Mouse (Mus musculus) forebrain, embryonic 16.5 days (tissue): ENCODE measurements around the gene Srsf3. TPM values are rescaled to one million over a fixed set of nuclear protein-coding genes. Genes with fewer than 3 reads are reported as not detected.

ENCODE experiments used
- ATAC-seq: fragments of 200-750 bp; cut with Nextera tagmentation; 2 replicates; pipeline ENCODE4 v1.8.0; 2017; ENCODE audit warnings: mild to moderate bottlenecking, moderate library complexity
- H3K27ac ChIP-seq: fragments of 300-500 bp; sonication (generic); 2 replicates; pipeline ENCODE4 v1.5.1; 2014; ENCODE audit warnings: low read length, control low read depth
- H3K27me3 ChIP-seq: fragments of 300-500 bp; sonication (generic); replicated peaks from 2 replicates; pipeline ENCODE4 v1.6.1; 2014; ENCODE audit warnings: low read length; ENCODE audit not compliant: control insufficient read depth, insufficient read depth
- H3K36me3 ChIP-seq: fragments of 300-500 bp; sonication (generic); 2 replicates; pipeline ENCODE4 v1.6.1; 2014; ENCODE audit not compliant: control insufficient read depth, insufficient read depth
- H3K4me1 ChIP-seq: fragments of 300-500 bp; sonication (generic); replicated peaks from 2 replicates; pipeline ENCODE4 v1.6.1; 2014; ENCODE audit warnings: low read length; ENCODE audit not compliant: control insufficient read depth, insufficient read depth
- H3K4me2 ChIP-seq: fragments of 300-500 bp; sonication (generic); 2 replicates; pipeline ENCODE4 v1.6.1; 2014; ENCODE audit warnings: mild to moderate bottlenecking, low read length, control low read depth
- H3K4me3 ChIP-seq: fragments of 300-500 bp; sonication (generic); replicated peaks from 2 replicates; pipeline ENCODE4 v1.5.1; 2014; ENCODE audit warnings: mild to moderate bottlenecking, low read length, control low read depth
- H3K9ac ChIP-seq: fragments of 300-500 bp; sonication (generic); replicated peaks from 2 replicates; pipeline ENCODE4 v1.6.1; 2014; ENCODE audit warnings: low read depth, low read length, control low read depth
- H3K9me3 ChIP-seq: fragments of 300-500 bp; sonication (generic); 2 replicates; pipeline ENCODE4 v1.6.1; 2016; ENCODE audit warnings: low read length; ENCODE audit not compliant: control insufficient read depth
- WGBS: fragments of 180-500 bp; shearing (Covaris S2); extraction: QIAGEN DNeasy Blood & Tissue Kit; methylation state at CpG from one replicate; pipeline ENCODE4 v1.1.7; 2014; 5-methylcytosine and 5-hydroxymethylcytosine counted together
- polyA plus RNA-seq: library from polyadenylated mRNA; unstranded; fragments of >200 nt; fragmentation: Nextera tagmentation; extraction: Ambion mirVana; gene quantifications from 2 replicates; pipeline ENCODE4 v1.2.1, GENCODE M21; 2015

The Srsf3 gene
- polyA plus RNA-seq, 1 experiment from 2014 or later = 571 TPM

- Histone ChIP-seq H3K9ac (no peak overlapping the region), H3K27ac (no peak overlapping the region), H3K4me1 (peaks cover 24% of the 10 kb centered on the region), H3K9me3 (no peaks in the 10 kb centered on the region), H3K4me2 (no peak overlapping the region), H3K4me3 (no peak overlapping the region), H3K27me3 (no peaks in the 10 kb centered on the region), H3K36me3 (no peaks in the 10 kb centered on the region)
- WGBS = 88% methylated on average over 4 of the region's 4 CpGs
- ATAC-seq = no peak
These were observed 23.2 kb upstream of the Srsf3 start for GRCm38 (mm10) chr17:29009181-29009580.

GRCm38 (mm10) chr17:29014235-29014634 lies 18.2 kb upstream of the Srsf3 start:
- Histone ChIP-seq H3K4me1 (no peaks in the 10 kb centered on the region), H3K27me3 (no peaks in the 10 kb centered on the region), H3K4me2 (no peak overlapping the region), H3K9me3 (no peaks in the 10 kb centered on the region), H3K27ac (no peak overlapping the region), H3K9ac (no peak overlapping the region), H3K36me3 (no peaks in the 10 kb centered on the region), H3K4me3 (no peak overlapping the region)
- ATAC-seq = no peak

- Histone ChIP-seq H3K4me2 (no peak overlapping the region), H3K27me3 (no peaks in the 10 kb centered on the region), H3K27ac (no peak overlapping the region), H3K9me3 (no peaks in the 10 kb centered on the region), H3K9ac (no peak overlapping the region), H3K36me3 (no peaks in the 10 kb centered on the region), H3K4me3 (no peak overlapping the region), H3K4me1 (no peaks in the 10 kb centered on the region)
- WGBS = 18% methylated on average over 2 of the region's 2 CpGs
- ATAC-seq = no peak
These were observed 16.8 kb upstream of the Srsf3 start for GRCm38 (mm10) chr17:29015638-29016037.

- H3K27ac ChIP-seq = no peak overlapping the region
- no peak overlapping the region for H3K9ac ChIP-seq
- H3K4me3 ChIP-seq = no peak overlapping the region
- 88% methylated on average over 4 of the region's 4 CpGs for WGBS
- no peaks in the 10 kb centered on the region for H3K9me3 ChIP-seq
- ATAC-seq = no peak
- no peaks in the 10 kb centered on the region for H3K27me3 ChIP-seq
- H3K4me2 ChIP-seq = no peak overlapping the region
- no peaks in the 10 kb centered on the region for H3K36me3 ChIP-seq
- H3K4me1 ChIP-seq = no peaks in the 10 kb centered on the region
These were observed 15.7 kb upstream of the Srsf3 start for GRCm38 (mm10) chr17:29016705-29017104.

GRCm38 (mm10) chr17:29018292-29018984 lies 14.0 kb upstream of the Srsf3 start:
- no peak overlapping the region for H3K4me2 ChIP-seq
- H3K27ac ChIP-seq = no peak overlapping the region
- H3K36me3 ChIP-seq = no peaks in the 10 kb centered on the region
- H3K9me3 ChIP-seq = no peaks in the 10 kb centered on the region
- no peaks in the 10 kb centered on the region; the same call in 1 of the 2 replicates for H3K27me3 ChIP-seq
- no peak overlapping the region for H3K9ac ChIP-seq
- ATAC-seq = no peak
- WGBS = 44% methylated on average over 11 of the region's 11 CpGs
- H3K4me1 ChIP-seq = no peaks in the 10 kb centered on the region
- no peak overlapping the region for H3K4me3 ChIP-seq

GRCm38 (mm10) chr17:29019391-29019790 lies 13.0 kb upstream of the Srsf3 start:
- Histone ChIP-seq H3K4me2 (no peak overlapping the region), H3K4me3 (no peak overlapping the region), H3K27ac (no peak overlapping the region), H3K27me3 (no peaks in the 10 kb centered on the region; the same call in 1 of the 2 replicates), H3K9ac (no peak overlapping the region), H3K9me3 (no peaks in the 10 kb centered on the region), H3K36me3 (no peaks in the 10 kb centered on the region), H3K4me1 (no peaks in the 10 kb centered on the region)
- WGBS = 84% methylated on average over 7 of the region's 7 CpGs
- ATAC-seq = no peak

GRCm38 (mm10) chr17:29020444-29020843 lies 12.0 kb upstream of the Srsf3 start:
- no peak for ATAC-seq
- Histone ChIP-seq H3K9ac (no peak overlapping the region), H3K4me3 (no peak overlapping the region), H3K27me3 (peaks cover 2% of the 10 kb centered on the region; the same call in 1 of the 2 replicates), H3K36me3 (no peaks in the 10 kb centered on the region), H3K4me1 (peaks cover 5% of the 10 kb centered on the region), H3K9me3 (no peaks in the 10 kb centered on the region), H3K4me2 (no peak overlapping the region), H3K27ac (no peak overlapping the region)

GRCm38 (mm10) chr17:29022230-29022819 lies 10.1 kb upstream of the Srsf3 start:
- WGBS = 20% methylated on average over 15 of the region's 15 CpGs
- ATAC-seq = no peak
- H3K36me3 ChIP-seq = no peaks in the 10 kb centered on the region
- H3K4me3 ChIP-seq = no peak overlapping the region
- H3K9ac ChIP-seq = no peak overlapping the region
- H3K4me2 ChIP-seq = no peak overlapping the region
- H3K4me1 ChIP-seq = peaks cover 5% of the 10 kb centered on the region
- H3K27me3 ChIP-seq = peaks cover 2% of the 10 kb centered on the region; the same call in 1 of the 2 replicates
- H3K27ac ChIP-seq = no peak overlapping the region
- H3K9me3 ChIP-seq = no peaks in the 10 kb centered on the region

GRCm38 (mm10) chr17:29023346-29023745 lies 9.1 kb upstream of the Srsf3 start:
- no peak for ATAC-seq
- peaks cover 5% of the 10 kb centered on the region for H3K4me1 ChIP-seq
- H3K4me2 ChIP-seq = no peak overlapping the region
- no peaks in the 10 kb centered on the region for H3K9me3 ChIP-seq
- peaks cover 2% of the 10 kb centered on the region; the same call in 1 of the 2 replicates for H3K27me3 ChIP-seq
- H3K36me3 ChIP-seq = no peaks in the 10 kb centered on the region
- H3K9ac ChIP-seq = no peak overlapping the region
- no peak overlapping the region for H3K27ac ChIP-seq
- H3K4me3 ChIP-seq = no peak overlapping the region
- 89% methylated on average over 6 of the region's 6 CpGs for WGBS
